Mouse (Mus musculus) neural tube, embryonic 11.5 days (tissue): ENCODE data around the gene Bcat1. TPM values are rescaled to one million over a fixed set of nuclear protein-coding genes. Genes with fewer than 3 reads are reported as not detected.
A peak's percentile ranks its signal among the peaks of the same experiment; 100 is the strongest.

Experiments
- ATAC-seq: fragments of 200-750 bp; cut with Nextera tagmentation; 2 replicates; pipeline ENCODE4 v1.8.0; 2017; ENCODE audit warnings: moderate number of reproducible peaks, mild to moderate bottlenecking, moderate TSS enrichment, moderate library complexity; ENCODE audit not compliant: insufficient read depth, low FRiP score, low TSS enrichment
- DNase-seq: peaks from one replicate; pipeline ENCODE4 v3.0.0-alpha.2; 2015; ENCODE audit warnings: low spot score
- H3K27ac ChIP-seq: fragments of 300-500 bp; sonication (generic); 2 replicates; pipeline ENCODE4 v1.5.1; 2014; ENCODE audit warnings: low read depth, mild to moderate bottlenecking, low read length
- H3K27me3 ChIP-seq: fragments of 300-500 bp; sonication (generic); 2 replicates; pipeline ENCODE4 v1.6.1; 2014; ENCODE audit warnings: mild to moderate bottlenecking, low read length, mixed read lengths; ENCODE audit not compliant: control insufficient read depth, insufficient read depth
- H3K36me3 ChIP-seq: fragments of 300-500 bp; sonication (generic); 2 replicates; pipeline ENCODE4 v1.6.1; 2014; ENCODE audit warnings: mild to moderate bottlenecking, low read length, moderate library complexity, mixed read lengths; ENCODE audit not compliant: control insufficient read depth, insufficient read depth
- H3K4me1 ChIP-seq: fragments of 300-500 bp; sonication (generic); 2 replicates; pipeline ENCODE4 v1.6.1; 2014; ENCODE audit warnings: low read length, mixed read lengths; ENCODE audit not compliant: control insufficient read depth, insufficient read depth
- H3K4me2 ChIP-seq: fragments of 300-500 bp; sonication (generic); 2 replicates; pipeline ENCODE4 v1.6.1; 2014; ENCODE audit warnings: low read depth, mild to moderate bottlenecking, moderate library complexity
- H3K4me3 ChIP-seq: fragments of 300-500 bp; sonication (generic); 2 replicates; pipeline ENCODE4 v1.5.1; 2014; ENCODE audit warnings: low read depth, low read length
- H3K9ac ChIP-seq: fragments of 300-500 bp; sonication (generic); 2 replicates; pipeline ENCODE4 v1.6.1; 2014; ENCODE audit warnings: mild to moderate bottlenecking, low read length
- H3K9me3 ChIP-seq: fragments of 300-500 bp; sonication (generic); 2 replicates; pipeline ENCODE4 v1.6.1; 2016; ENCODE audit warnings: low read length; ENCODE audit not compliant: control insufficient read depth
- WGBS: fragments of 180-500 bp; shearing (Covaris S2); extraction: QIAGEN DNeasy Blood & Tissue Kit; methylation state at CpG from one replicate; pipeline ENCODE4 v1.1.7; 2014; 5-methylcytosine and 5-hydroxymethylcytosine counted together
- polyA plus RNA-seq: library from polyadenylated mRNA; unstranded; fragments of >200 nt; fragmentation: Nextera tagmentation; extraction: Ambion mirVana; gene quantifications from 2 replicates; pipeline ENCODE4 v1.2.1, GENCODE M21; 2014

Bcat1 gene
- polyA plus RNA-seq, 1 experiment from 2014 or later: 114 TPM

DNA sequence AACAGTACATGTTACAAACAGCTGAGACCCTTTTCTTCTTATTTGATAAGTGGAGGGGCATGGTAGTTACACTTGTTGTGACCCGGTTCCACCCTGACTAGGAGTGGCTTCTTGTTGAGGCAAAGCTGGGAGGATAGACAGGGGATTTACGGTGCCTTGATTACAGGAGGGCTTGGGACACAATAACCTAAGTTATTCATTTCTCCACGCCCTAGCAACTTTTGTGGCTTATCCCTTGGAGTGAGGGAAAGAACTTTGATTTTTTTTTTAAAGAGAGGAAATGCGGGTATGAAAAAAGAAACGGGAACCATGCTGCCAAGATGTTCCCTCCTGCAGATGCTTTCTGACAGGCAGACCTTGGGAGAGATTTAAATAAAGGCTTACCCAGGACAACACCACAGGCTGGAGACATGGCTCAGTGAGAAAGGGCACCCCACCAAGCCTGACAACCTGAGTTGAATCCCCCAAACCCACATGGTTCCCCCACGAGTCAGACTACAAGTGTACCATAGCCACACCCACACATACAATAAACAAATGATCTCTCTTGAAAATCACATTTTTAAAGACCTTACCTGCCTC is 20.6 kb downstream of the Bcat1 start:
- H3K4me3 ChIP-seq: no peak overlapping the region
- 54% methylated on average over 6 of the region's 6 CpGs for WGBS
- H3K9ac ChIP-seq: no peak overlapping the region
- H3K27me3 ChIP-seq: no peaks in the 10 kb centered on the region
- no peaks in the 10 kb centered on the region for H3K4me1 ChIP-seq
- H3K27ac ChIP-seq: no peak overlapping the region
- no peaks in the 10 kb centered on the region for H3K36me3 ChIP-seq
- H3K4me2 ChIP-seq: no peak overlapping the region
- DNase-seq (no peak), ATAC-seq (no peak)
- no peaks in the 10 kb centered on the region for H3K9me3 ChIP-seq

DNA sequence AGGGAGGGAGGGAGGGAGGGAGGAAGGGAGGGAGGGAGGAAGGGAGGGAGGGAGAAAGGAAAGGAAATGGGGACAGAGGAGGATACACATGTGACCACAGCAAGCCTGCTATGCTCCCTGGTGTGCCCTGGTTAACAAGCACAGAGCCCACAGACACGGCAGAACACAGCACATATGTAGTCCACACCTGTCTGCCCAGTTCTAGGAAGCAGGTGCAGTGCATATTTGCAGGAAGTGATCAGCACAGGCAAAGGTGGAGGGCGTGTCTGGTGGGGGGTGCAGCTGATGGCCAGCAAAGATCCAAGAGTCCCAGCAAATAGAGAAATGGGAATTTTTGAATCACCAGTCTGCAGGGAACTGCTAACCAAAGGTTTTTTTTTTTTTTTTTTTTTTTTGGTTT is 23.3 kb downstream of the Bcat1 start:
- Histone ChIP-seq H3K27ac (no peak overlapping the region), H3K4me1 (peaks cover 4% of the 10 kb centered on the region; the same call in 1 of the 2 replicates), H3K9ac (no peak overlapping the region), H3K27me3 (no peaks in the 10 kb centered on the region), H3K9me3 (no peaks in the 10 kb centered on the region), H3K4me3 (no peak overlapping the region), H3K36me3 (no peaks in the 10 kb centered on the region), H3K4me2 (no peak overlapping the region)
- DNase-seq (no peak), ATAC-seq (no peak)
- 82% methylated on average over 2 of the region's 2 CpGs for WGBS

DNA sequence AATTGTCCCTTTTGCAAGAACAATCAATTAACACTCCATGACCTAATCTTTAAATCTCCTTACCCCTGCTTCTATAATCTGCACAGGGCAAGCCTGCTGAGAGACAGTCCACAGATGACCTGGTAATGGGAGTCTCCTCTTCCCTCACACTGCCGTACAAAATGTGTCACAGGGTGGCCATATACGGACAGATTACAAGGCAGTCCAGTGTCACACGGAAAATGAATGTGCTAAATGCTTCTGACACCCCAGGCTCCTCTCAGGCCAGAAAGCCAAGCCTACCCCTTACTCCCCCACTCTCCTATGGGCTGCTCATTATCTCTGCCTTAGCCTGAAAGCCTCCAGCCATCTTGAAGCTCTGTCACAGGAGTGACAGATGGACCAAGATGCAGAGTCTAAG is 25.1 kb downstream of the Bcat1 start:
- Histone ChIP-seq H3K4me2 (no peak overlapping the region), H3K27ac (no peak overlapping the region), H3K9ac (no peak overlapping the region), H3K4me1 (peaks cover 6% of the 10 kb centered on the region; the same call in 1 of the 2 replicates), H3K36me3 (no peaks in the 10 kb centered on the region), H3K27me3 (no peaks in the 10 kb centered on the region), H3K4me3 (no peak overlapping the region), H3K9me3 (no peaks in the 10 kb centered on the region)
- DNase-seq (no peak), ATAC-seq (no peak)
- WGBS: 40% methylated on average over 3 of the region's 3 CpGs

DNA sequence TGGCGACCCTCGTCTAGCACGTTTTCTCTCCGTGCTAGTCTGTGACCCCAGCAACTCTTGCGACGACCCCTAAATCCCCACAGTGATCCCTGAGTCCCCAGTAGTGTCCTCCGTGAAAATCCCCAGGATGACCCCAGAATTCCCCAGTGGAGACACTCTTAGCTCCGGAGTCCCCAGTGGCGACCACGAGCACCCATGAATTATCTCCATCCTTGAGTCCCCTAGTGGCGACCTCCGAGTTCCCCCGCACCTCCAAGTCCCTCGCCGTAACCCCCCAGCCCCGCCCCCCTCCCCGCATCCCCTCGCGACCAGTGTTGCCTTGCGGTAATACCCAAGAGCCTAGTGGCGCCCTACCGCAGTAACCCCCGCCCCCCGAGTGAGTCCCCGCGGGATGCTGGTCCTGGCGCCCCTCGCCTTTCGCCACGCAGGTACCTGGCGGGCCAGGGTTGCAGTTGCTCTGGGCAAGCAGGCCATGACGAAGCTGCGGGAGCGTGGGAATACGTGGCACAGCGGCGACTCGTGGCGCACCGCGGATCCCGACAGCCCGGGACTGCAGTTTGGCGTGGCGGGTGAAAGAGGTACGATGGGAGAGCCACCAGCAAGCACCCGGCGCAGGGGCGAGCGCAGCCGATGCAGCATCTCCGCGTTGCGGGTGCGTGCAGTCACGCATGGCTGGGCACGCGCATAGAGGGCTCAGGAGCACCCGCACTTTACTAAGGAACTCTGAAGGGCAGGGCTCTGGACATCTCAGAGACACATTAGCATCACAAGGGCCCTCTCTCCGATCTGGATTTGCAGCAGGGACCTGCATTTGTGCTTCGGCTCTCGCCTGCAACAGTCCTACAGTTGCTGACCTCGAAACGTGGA is 27.6 kb downstream of the Bcat1 start:
- H3K4me1 ChIP-seq: peaks cover 6% of the 10 kb centered on the region; the same call in 1 of the 2 replicates
- H3K9me3 ChIP-seq: no peaks in the 10 kb centered on the region
- peak overlapping the region; percentile 69 for H3K9ac ChIP-seq
- H3K4me3 ChIP-seq: peak overlapping the region; percentile 54
- peak overlapping the region; percentile 53; the same call in 1 of the 2 replicates for H3K27ac ChIP-seq
- WGBS: 13% methylated on average over 64 of the region's 64 CpGs
- peak overlapping the region; percentile 99 for H3K4me2 ChIP-seq
- DNase-seq (peak; percentile 63), ATAC-seq (peak; percentile 56)
- no peaks in the 10 kb centered on the region for H3K27me3 ChIP-seq
- no peaks in the 10 kb centered on the region for H3K36me3 ChIP-seq

DNA sequence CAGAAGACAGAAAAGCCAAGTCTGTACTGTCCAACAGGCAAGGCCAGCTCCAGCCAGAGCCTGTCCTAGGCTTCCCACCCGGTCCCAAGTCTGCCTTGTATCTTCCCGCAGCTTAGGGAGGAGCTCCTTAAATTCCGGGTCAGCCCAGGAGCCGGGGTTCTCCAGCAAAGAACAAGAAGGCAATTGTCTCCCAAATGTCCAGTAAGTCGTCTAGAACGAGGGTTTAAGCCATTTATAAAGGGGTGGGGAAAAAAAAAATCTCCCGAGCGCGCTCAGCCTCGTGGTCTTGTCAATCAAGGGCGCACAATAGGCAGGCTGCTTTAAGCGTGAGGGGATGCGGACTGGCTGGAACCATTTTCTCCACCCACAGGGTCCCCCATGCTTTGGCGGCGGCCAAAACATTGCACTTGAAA is 28.5 kb downstream of the Bcat1 start:
- DNase-seq (peak; percentile 75), ATAC-seq (0 out of 2 replicates have a peak, but pooled peaks have one; percentile 45)
- Histone ChIP-seq H3K9ac (peak overlapping the region; percentile 69), H3K36me3 (no peaks in the 10 kb centered on the region), H3K4me2 (peak overlapping the region; percentile 99), H3K27ac (0 out of 2 replicates have a peak overlapping the region, but pooled peaks have one; percentile 44), H3K4me3 (peak overlapping the region; percentile 54), H3K4me1 (peaks cover 6% of the 10 kb centered on the region; the same call in 1 of the 2 replicates), H3K9me3 (no peaks in the 10 kb centered on the region), H3K27me3 (no peaks in the 10 kb centered on the region)
- WGBS: 18% methylated on average over 15 of the region's 15 CpGs

DNA sequence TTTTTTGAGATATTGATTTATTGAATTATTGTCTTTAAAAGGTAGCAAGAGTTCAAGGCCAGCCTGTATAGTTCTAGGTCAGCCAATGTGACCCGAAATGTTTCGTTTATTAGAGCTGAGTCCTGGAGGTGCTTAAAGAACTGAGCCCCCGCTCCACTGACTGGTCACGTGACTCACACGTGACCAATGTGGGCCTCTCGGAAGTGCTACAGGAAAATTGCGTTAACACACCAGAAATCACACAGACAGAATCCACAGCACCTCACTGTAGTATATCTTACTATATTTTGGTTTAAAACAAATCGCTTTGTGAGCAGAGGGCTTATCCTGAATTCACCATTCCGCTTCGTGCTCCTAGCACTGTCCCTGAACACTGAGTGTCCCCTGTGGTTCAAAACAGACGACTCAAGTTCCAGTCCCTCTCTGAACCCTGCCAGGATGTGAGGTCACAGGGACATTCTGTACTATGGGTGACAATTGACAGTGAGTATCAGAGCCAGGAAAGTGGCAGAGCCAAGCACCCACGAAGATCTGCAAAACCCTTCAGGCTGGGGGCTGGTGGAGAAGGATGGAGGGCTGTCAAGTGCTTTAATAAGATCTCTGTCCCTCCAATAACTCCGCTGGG is 29.6 kb downstream of the Bcat1 start:
- H3K27ac ChIP-seq: no peak overlapping the region
- ATAC-seq: no peak
- no peaks in the 10 kb centered on the region for H3K36me3 ChIP-seq
- H3K27me3 ChIP-seq: no peaks in the 10 kb centered on the region
- H3K4me3 ChIP-seq: no peak overlapping the region; the same call in 1 of the 2 replicates
- H3K9me3 ChIP-seq: no peaks in the 10 kb centered on the region
- DNase-seq: no peak
- peak overlapping the region; percentile 21; the same call in 1 of the 2 replicates for H3K4me2 ChIP-seq
- 82% methylated on average over 13 of the region's 13 CpGs for WGBS
- H3K4me1 ChIP-seq: peaks cover 7% of the 10 kb centered on the region
- peak overlapping the region; percentile 69 for H3K9ac ChIP-seq

DNA sequence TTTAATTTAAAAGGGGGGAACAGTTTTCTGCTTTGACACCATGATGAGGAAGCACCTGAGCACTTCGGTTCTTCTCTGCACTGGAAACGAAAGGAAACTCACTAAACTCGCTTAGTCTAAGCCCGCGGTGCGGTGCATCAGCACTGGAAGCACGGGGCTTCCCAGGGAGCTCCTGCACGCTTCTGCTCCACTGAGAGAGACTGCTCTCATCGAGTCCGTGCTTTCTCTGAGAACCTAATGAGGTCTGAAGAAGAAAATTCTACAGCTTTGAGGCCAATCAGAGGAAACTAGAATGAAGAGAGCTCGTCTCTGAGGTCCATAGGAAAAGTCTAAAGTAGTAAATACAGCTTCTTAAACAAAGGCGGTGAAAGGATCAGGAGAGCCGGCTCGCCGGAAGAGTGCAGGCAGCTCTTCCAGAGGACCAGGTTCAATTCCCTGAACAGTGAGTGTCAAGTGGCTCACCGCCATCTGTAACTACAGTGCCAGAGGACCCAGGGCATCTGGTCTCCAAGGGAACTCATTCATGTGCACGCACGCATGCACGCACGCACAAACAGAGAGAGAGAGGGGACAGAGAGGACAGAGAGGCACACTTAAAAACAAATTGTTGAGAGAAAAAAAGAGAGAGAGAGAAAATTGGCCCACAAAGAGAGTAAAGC is 30.9 kb downstream of the Bcat1 start:
- ATAC-seq (no peak), DNase-seq (no peak)
- no peak overlapping the region for H3K4me2 ChIP-seq
- no peak overlapping the region for H3K27ac ChIP-seq
- H3K9ac ChIP-seq: no peak overlapping the region
- no peaks in the 10 kb centered on the region for H3K9me3 ChIP-seq
- 81% methylated on average over 20 of the region's 20 CpGs for WGBS
- H3K4me3 ChIP-seq: no peak overlapping the region
- H3K4me1 ChIP-seq: peaks cover 12% of the 10 kb centered on the region
- H3K27me3 ChIP-seq: no peaks in the 10 kb centered on the region
- no peaks in the 10 kb centered on the region for H3K36me3 ChIP-seq

DNA sequence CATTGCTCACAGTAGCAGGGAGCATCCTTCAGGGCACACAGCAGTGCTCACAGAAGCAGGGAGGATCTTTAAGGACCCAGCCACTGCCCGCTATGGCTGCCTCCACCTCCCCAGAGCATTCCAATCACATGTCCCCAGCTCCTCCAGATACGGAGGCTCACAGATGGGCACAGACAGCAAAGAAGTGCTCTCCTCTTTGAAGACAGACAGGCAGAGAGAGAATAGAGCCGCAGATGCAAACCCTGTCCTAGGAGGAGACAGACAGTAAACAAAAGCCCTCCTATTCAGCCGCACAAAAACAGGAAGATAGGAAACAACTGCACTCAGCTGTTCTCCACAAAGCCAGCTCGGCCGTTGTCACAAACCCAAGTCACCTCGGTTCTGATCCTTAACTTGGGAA is 35.3 kb downstream of the Bcat1 start:
- no peaks in the 10 kb centered on the region for H3K9me3 ChIP-seq
- WGBS: 43% methylated on average over 7 of the region's 7 CpGs
- no peaks in the 10 kb centered on the region for H3K27me3 ChIP-seq
- DNase-seq (no peak), ATAC-seq (no peak)
- no peaks in the 10 kb centered on the region for H3K36me3 ChIP-seq
- no peak overlapping the region for H3K4me2 ChIP-seq
- no peak overlapping the region for H3K4me3 ChIP-seq
- no peak overlapping the region for H3K27ac ChIP-seq
- H3K4me1 ChIP-seq: peaks cover 6% of the 10 kb centered on the region; the same call in 1 of the 2 replicates
- H3K9ac ChIP-seq: no peak overlapping the region
